Mouse (Mus musculus) erythroid progenitor cell, adult 5-6 weeks (primary cell): ENCODE results near the gene Mterf4. TPM values are rescaled to one million over a fixed set of nuclear protein-coding genes. Genes with fewer than 3 reads are reported as not detected.

Experiments
- ATAC-seq: replicated peaks from 2 replicates; pipeline ENCODE4 v1.8.0; 2016; ENCODE audit warnings: moderate number of reproducible peaks, mild to moderate bottlenecking, moderate TSS enrichment, inconsistent platforms; ENCODE audit not compliant: poor library complexity, low FRiP score, severe bottlenecking
- total RNA-seq, 2 experiments: library from RNA; stranded (forward) in 1 of 2; stranded (reverse) in 1 of 2; fragments of 150-400 nt in 1 of 2; fragments of 186-747, 209-891 nt in 1 of 2; gene quantifications; 2 replicates each; pipeline versions ENCODE4 v1.2.3 to v1.2.4; 2015 to 2017; ENCODE audit warnings: low replicate concordance in 2 of 2

Gene Mterf4
- total RNA-seq, 2 experiments from 2014 or later, result 3.8 to 4.8 TPM

- ATAC-seq, result no peak
Observed at GRCm38 (mm10) chr1:93270516-93271240, 35.0 kb downstream of the Mterf4 start.

GRCm38 (mm10) chr1:93268246-93268645 lies 37.5 kb downstream of the Mterf4 start:
- ATAC-seq, result no peak

GRCm38 (mm10) chr1:93267207-93267606 lies 38.5 kb downstream of the Mterf4 start:
- ATAC-seq, result no peak

- no peak for ATAC-seq
Observed at GRCm38 (mm10) chr1:93257560-93257959, 48.2 kb downstream of the Mterf4 start.

GRCm38 (mm10) chr1:93255761-93256160 lies 50.0 kb downstream of the Mterf4 start:
- ATAC-seq, result no peak

- ATAC-seq, result no peak
Observed at GRCm38 (mm10) chr1:93252586-93252985, 53.1 kb downstream of the Mterf4 start.

Other genes with a start within 250 kb of the Mterf4 start
- 0.36 TPM in 1 of 2 replicates, not detected in the other for gene Kif1a, start 204.0 kb downstream of the Mterf4 start, total RNA-seq (2015; ENCODE audit: low replicate concordance)
- gene Kif1a, start 204.0 kb downstream of the Mterf4 start, total RNA-seq (2017; ENCODE audit: low replicate concordance), result not detected in 2 replicates
- not detected in 2 replicates for gene Agxt, start 170.7 kb downstream of the Mterf4 start, total RNA-seq (2015; ENCODE audit: low replicate concordance)
- not detected in 2 replicates for gene Agxt, start 170.7 kb downstream of the Mterf4 start, total RNA-seq (2017; ENCODE audit: low replicate concordance)
- not detected in 2 replicates for gene 2310007B03Rik, start 145.0 kb downstream of the Mterf4 start, total RNA-seq (2015; ENCODE audit: low replicate concordance)
- not detected in 2 replicates for gene 2310007B03Rik, start 145.0 kb downstream of the Mterf4 start, total RNA-seq (2017; ENCODE audit: low replicate concordance)
- not detected in 2 replicates for gene Crocc2, start 137.2 kb downstream of the Mterf4 start, total RNA-seq (2015; ENCODE audit: low replicate concordance)
- not detected in 2 replicates for gene Crocc2, start 137.2 kb downstream of the Mterf4 start, total RNA-seq (2017; ENCODE audit: low replicate concordance)
- gene Sned1, start 70.1 kb downstream of the Mterf4 start, total RNA-seq (2015; ENCODE audit: low replicate concordance), result 1.3 TPM in 1 of 2 replicates, not detected in the other
- 0.61 TPM in 1 of 2 replicates, not detected in the other for gene Sned1, start 70.1 kb downstream of the Mterf4 start, total RNA-seq (2017; ENCODE audit: low replicate concordance)
- gene Ppp1r7, start 36.9 kb upstream of the Mterf4 start, total RNA-seq (2015; ENCODE audit: low replicate concordance), result 17.6 and 24.5 TPM in 2 replicates
- 13.2 and 23.0 TPM in 2 replicates for gene Ppp1r7, start 36.9 kb upstream of the Mterf4 start, total RNA-seq (2017; ENCODE audit: low replicate concordance)
- 20.2 and 22.2 TPM in 2 replicates for gene Pask, start 37.6 kb upstream of the Mterf4 start, total RNA-seq (2015; ENCODE audit: low replicate concordance)
- 29.4 and 40.1 TPM in 2 replicates for gene Pask, start 37.6 kb upstream of the Mterf4 start, total RNA-seq (2017; ENCODE audit: low replicate concordance)
- not detected in 2 replicates for gene Ano7, start 68.0 kb upstream of the Mterf4 start, total RNA-seq (2015; ENCODE audit: low replicate concordance)
- gene Ano7, start 68.0 kb upstream of the Mterf4 start, total RNA-seq (2017; ENCODE audit: low replicate concordance), result not detected in 2 replicates
- gene Hdlbp, start 172.9 kb upstream of the Mterf4 start, total RNA-seq (2015; ENCODE audit: low replicate concordance), result 65.8 and 68.8 TPM in 2 replicates
- gene Hdlbp, start 172.9 kb upstream of the Mterf4 start, total RNA-seq (2017; ENCODE audit: low replicate concordance), result 40.5 and 51.6 TPM in 2 replicates
- not detected in 2 replicates for gene Farp2, start 206.2 kb upstream of the Mterf4 start, total RNA-seq (2015; ENCODE audit: low replicate concordance)
- 0.64 and 1.5 TPM in 2 replicates for gene Farp2, start 206.2 kb upstream of the Mterf4 start, total RNA-seq (2017; ENCODE audit: low replicate concordance)